Mouse (Mus musculus): ENCODE measurements around the gene Gm33543. TPM values are rescaled to one million over a fixed set of nuclear protein-coding genes. Genes with fewer than 3 reads are reported as not detected.

Gene Gm33543
- polyA plus RNA-seq (2016; fragmentation: Nextera tagmentation; extraction: Ambion mirVana): not detected in 2 replicates

DNA sequence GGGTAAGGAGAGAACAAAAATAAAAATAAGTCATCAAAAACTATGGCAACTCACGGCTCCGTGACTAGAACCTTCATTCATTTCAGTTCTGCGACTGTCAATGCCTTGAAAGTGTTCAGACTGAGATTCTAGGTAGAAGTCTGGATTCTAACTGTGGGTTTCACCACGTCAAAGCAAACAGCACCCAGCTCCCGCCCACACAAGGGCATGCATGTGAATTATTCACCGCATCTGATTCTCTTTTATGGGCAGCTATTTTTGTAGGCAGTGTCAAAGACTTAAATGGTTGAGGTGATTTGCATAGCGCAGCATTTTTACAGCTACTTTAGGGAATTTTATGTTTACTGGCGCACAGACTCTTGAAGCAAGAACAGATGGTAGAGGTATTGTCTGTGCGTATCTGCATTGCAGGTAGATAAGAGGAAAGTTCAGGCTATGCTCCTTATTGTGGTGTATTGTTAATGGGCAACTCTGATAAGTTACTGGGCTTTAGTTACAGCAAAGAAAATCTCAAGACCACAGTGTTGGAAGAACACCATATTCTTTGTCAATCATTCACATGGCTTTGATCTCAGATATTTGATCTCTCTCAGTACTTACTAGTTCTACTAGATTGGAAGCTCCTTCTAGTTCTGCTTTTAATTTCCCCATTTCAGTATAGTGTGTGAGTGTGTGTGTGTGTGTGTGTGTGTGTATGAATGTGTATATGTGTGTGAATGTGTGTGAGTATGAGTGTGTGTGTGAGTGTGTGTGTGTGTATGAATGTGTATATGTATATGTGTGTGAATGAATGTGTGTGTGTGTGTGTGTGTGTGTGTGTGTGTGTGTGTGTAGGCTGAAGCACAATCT is at the start of gene Gm33543:
Gm33543 (minus strand) TSS at position 142 of the 849 bp plus-strand sequence.
- Histone ChIP-seq H3K36me3 (no peaks in the 10 kb centered on the region), H3K27ac (no peak within 1 kb of the TSS), H3K9ac (no peak within 1 kb of the TSS), H3K4me2 (replicated peaks) (no peak within 1 kb of the TSS), H3K4me1 (no peaks in the 10 kb centered on the region), H3K9me3 (replicated peaks) (no peaks in the 10 kb centered on the region), H3K27me3 (no peaks in the 10 kb centered on the region), H3K4me3 (no peak within 1 kb of the TSS)
- ATAC-seq (ENCODE audit: low FRiP score): no peak
- WGBS: 89% methylated on average over 9 of the region's 9 CpGs

DNA sequence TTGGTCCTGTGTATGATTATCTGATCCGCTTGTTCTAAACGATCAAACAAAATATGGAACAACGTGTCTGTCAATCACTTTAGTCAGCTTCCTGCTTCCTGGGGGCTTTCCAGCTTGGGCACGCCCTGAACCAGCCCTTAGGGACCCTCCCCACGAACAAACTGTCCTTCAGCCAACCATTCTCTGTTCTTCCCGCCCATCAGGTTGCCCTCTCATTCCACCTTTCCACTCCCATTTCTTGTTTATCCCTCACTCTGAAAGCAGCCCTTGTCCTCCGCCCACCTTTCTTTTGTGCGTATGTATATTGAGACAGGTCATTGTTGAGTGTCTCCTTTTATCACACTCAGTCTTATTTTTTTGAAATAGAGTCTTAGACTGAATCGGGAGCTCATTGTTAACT is 49.4 kb upstream of the Gm33543 start:
- WGBS: 77% methylated on average over 9 of the region's 9 CpGs
- no peak overlapping the region for H3K9ac ChIP-seq
- H3K4me2 ChIP-seq (replicated peaks): no peak overlapping the region
- no peak overlapping the region for H3K4me3 ChIP-seq
- no peak overlapping the region for H3K27ac ChIP-seq
- H3K27me3 ChIP-seq: no peaks in the 10 kb centered on the region
- ATAC-seq (ENCODE audit: low FRiP score): no peak
- H3K9me3 ChIP-seq (replicated peaks): no peaks in the 10 kb centered on the region
- H3K4me1 ChIP-seq: peaks cover 7% of the 10 kb centered on the region; the same call in 1 of the 2 replicates
- no peaks in the 10 kb centered on the region for H3K36me3 ChIP-seq

DNA sequence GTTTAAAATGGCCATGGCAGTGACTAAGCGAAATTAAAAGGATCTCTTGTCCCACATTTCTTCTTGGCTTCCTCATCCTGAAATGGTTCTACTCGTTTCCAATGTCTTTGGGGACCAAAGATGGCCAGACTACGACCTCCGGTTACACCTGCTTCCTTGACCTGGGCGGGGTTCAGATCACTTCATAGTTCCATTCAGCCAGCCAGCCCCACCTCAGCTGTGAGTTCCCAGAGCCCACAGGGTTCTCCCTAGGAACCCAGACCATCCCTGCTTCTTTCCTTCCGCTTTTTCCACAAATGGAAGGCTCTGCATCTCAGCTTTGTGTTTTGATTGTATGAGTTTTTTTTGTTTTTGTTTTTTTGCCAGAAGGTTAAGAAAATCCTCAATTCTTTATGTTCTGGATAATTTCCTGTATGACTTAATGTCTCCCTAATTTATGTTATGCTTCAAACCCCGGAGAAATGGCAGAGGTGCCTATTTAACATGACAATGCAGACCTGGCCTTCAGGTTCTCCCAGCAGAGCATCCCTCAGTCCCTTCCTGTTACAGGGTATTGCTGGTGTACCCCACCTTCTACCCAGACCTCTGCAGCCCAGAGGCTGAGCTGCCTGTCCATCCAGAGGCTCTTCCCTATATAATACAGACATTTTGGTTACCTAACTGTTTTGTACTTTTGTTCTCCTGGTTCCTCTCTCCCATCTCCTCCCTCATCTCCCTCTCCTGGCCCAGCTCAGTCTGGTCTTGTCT is 48.7 kb upstream of the Gm33543 start:
- 72% methylated on average over 7 of the region's 7 CpGs for WGBS
- no peaks in the 10 kb centered on the region for H3K27me3 ChIP-seq
- no peak for ATAC-seq (ENCODE audit: low FRiP score)
- no peaks in the 10 kb centered on the region for H3K9me3 ChIP-seq (replicated peaks)
- H3K4me3 ChIP-seq: no peak overlapping the region
- no peak overlapping the region for H3K27ac ChIP-seq
- no peak overlapping the region for H3K4me2 ChIP-seq (replicated peaks)
- H3K36me3 ChIP-seq: no peaks in the 10 kb centered on the region
- peaks cover 7% of the 10 kb centered on the region; the same call in 1 of the 2 replicates for H3K4me1 ChIP-seq
- no peak overlapping the region for H3K9ac ChIP-seq

DNA sequence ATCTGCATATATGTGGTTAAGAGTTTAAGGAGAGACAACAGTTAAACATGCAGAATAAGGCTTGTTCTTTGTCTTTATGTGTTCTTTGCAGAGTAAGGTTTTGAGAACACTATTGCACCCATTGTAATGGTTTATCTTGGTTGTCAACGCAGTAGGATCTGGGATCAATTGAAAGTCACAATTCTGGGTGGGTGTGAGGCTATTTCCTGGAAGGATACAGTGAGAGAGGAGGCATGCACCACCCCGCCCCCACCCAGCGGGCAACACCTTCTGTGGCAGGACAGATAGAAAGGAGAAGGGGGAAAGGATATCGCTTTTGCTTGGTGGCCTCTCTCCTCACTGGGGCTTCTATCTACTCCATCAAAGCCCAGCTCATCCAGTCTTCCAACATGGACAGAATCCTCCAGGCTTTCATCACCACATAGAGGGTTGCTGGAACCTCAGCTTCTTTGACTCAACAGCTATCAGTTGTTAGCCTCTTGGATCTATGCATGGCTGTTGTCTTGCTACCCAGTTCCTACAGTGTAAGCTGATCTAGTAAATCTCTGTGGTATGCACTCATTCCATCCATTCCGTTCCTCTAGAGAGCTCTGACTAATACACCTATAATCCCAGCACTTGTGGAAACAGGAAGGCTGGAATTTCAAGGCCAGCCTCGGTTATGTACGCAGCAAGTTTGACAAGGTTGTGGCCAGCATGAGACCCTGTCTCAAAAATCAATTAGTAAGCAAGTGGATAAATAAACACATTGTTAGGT is 41.2 kb upstream of the Gm33543 start:
- Histone ChIP-seq H3K4me1 (peaks cover 4% of the 10 kb centered on the region; the same call in 1 of the 2 replicates), H3K27me3 (no peaks in the 10 kb centered on the region), H3K9ac (no peak overlapping the region), H3K4me2 (replicated peaks) (no peak overlapping the region), H3K4me3 (no peak overlapping the region), H3K9me3 (replicated peaks) (no peaks in the 10 kb centered on the region), H3K27ac (no peak overlapping the region), H3K36me3 (no peaks in the 10 kb centered on the region)
- WGBS: 84% methylated on average over 7 of the region's 7 CpGs
- ATAC-seq (ENCODE audit: low FRiP score): no peak

DNA sequence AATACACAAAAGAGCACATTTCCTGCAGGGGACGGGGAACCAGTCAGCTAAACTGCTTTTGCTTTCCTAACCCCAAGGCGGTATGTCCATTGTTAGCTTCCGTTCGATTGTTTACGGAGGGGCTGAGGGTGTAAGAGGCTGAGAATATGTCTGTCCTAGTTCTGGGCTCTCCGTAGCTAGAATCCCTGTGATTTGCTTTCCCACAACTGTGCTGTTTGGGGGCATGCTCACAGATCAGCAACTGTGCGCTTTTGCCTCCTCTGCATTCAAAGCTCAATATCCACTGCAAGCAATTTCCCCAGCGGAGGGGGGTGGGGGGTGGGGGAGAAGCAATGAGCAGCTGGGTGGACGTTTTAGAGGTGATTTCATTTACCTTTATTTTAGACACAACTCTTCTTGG is 39.3 kb upstream of the Gm33543 start:
- no peak overlapping the region for H3K4me3 ChIP-seq
- no peak overlapping the region for H3K9ac ChIP-seq
- no peak for ATAC-seq (ENCODE audit: low FRiP score)
- H3K27me3 ChIP-seq: no peaks in the 10 kb centered on the region
- peaks cover 4% of the 10 kb centered on the region; the same call in 1 of the 2 replicates for H3K4me1 ChIP-seq
- WGBS: 62% methylated on average over 9 of the region's 9 CpGs
- H3K4me2 ChIP-seq (replicated peaks): no peak overlapping the region
- H3K27ac ChIP-seq: no peak overlapping the region
- no peaks in the 10 kb centered on the region for H3K9me3 ChIP-seq (replicated peaks)
- H3K36me3 ChIP-seq: no peaks in the 10 kb centered on the region

DNA sequence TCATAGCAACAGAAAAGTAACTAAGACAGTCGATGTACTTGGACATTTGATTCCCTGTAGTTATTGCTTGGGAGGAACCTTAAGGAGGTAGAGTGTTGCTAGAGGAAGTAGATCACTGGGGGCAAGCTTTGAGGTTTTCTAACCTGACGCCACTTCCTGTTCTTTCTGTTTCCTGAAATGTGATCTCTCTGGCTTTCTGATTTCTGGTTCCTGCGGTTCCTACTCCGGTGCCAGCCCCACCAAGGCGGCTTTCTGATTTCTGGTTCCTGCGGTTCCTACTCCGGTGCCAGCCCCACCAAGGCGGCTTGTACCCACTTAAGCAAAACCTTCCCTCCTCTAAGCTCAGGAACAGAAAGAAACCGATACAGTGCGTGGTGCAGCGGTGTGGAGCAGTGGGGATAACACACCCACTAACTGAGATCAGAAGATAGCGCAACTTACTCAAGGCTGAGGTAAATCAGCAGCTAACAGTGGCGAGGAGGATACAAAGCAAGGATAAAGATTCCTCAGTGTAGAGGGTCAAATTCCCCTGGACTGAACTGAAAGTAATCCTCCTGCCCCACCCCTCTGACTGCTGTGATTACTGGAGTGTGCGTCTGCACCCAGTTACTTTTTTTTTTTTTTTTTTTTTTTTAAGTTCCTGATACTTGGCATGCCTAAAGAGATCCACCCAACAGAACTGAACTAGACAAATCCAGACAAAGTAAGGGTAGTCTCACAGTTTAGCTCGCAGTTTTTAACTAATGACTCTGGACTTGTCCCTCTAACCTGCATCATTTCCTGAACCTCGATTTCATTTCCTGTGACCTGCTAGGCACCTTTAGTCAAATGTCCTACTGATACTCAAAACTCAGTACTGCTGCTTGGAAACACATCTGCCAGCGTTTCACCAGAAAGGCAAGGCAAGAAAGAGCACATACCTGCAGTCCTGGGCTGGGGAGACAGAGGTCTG is 37.5 kb upstream of the Gm33543 start:
- 91% methylated on average over 17 of the region's 17 CpGs for WGBS
- H3K27me3 ChIP-seq: no peaks in the 10 kb centered on the region
- H3K27ac ChIP-seq: no peak overlapping the region
- H3K4me2 ChIP-seq (replicated peaks): no peak overlapping the region
- ATAC-seq (ENCODE audit: low FRiP score): no peak
- peaks cover 4% of the 10 kb centered on the region; the same call in 1 of the 2 replicates for H3K4me1 ChIP-seq
- no peaks in the 10 kb centered on the region for H3K36me3 ChIP-seq
- H3K4me3 ChIP-seq: no peak overlapping the region
- no peaks in the 10 kb centered on the region for H3K9me3 ChIP-seq (replicated peaks)
- no peak overlapping the region for H3K9ac ChIP-seq

DNA sequence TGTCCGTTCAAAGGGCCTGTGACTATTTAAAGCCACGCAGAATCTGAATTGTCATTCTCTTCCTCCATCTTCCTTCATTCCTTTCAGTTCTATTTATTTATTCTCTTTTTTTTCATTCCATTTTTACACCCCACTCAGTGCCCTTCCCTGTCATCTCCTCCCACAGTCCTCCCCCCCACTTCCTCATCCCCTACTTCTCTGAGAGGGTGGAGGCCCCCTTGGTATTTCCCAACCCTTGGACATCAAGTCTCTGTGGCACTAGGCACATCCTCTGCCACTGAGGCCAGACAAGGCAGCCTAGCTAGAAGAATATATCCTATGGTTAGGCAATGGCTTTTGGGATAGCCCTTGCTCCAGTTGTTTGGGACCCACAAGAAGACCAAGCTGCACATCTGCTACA is 28.1 kb upstream of the Gm33543 start:
- Histone ChIP-seq H3K4me3 (no peak overlapping the region), H3K27ac (no peak overlapping the region), H3K4me2 (replicated peaks) (no peak overlapping the region), H3K9ac (no peak overlapping the region), H3K4me1 (no peaks in the 10 kb centered on the region), H3K27me3 (no peaks in the 10 kb centered on the region), H3K9me3 (replicated peaks) (no peaks in the 10 kb centered on the region), H3K36me3 (no peaks in the 10 kb centered on the region)
- ATAC-seq (ENCODE audit: low FRiP score): no peak
- 95% methylated on average over 2 of the region's 2 CpGs for WGBS

DNA sequence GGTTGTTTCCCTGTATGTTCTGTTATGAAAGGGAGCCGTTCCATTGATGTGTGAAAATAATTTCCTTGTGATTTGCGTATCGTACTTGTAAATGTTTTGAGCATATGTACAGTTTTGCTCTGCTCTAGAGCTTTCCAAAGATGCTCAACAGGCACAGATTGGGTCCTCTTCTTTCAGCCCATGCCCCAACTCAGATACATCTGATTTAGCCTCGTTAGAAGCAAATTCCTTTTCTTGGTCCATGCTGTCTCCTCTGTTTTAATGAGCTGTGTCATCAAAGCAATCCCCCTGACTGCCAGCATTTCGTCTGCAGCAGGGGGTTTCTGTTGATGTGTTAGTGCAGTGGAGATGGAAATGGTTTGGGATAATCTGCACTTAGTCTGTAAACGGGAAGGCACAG is 25.6 kb upstream of the Gm33543 start:
- no peak overlapping the region for H3K4me3 ChIP-seq
- 0 out of 2 replicates have a peak, but pooled peaks cover 7% of the 10 kb centered on the region for H3K4me1 ChIP-seq
- no peak overlapping the region for H3K9ac ChIP-seq
- ATAC-seq (ENCODE audit: low FRiP score): no peak
- no peaks in the 10 kb centered on the region for H3K9me3 ChIP-seq (replicated peaks)
- 66% methylated on average over 6 of the region's 6 CpGs for WGBS
- H3K27ac ChIP-seq: no peak overlapping the region
- no peaks in the 10 kb centered on the region for H3K36me3 ChIP-seq
- H3K27me3 ChIP-seq: no peaks in the 10 kb centered on the region
- H3K4me2 ChIP-seq (replicated peaks): no peak overlapping the region

DNA sequence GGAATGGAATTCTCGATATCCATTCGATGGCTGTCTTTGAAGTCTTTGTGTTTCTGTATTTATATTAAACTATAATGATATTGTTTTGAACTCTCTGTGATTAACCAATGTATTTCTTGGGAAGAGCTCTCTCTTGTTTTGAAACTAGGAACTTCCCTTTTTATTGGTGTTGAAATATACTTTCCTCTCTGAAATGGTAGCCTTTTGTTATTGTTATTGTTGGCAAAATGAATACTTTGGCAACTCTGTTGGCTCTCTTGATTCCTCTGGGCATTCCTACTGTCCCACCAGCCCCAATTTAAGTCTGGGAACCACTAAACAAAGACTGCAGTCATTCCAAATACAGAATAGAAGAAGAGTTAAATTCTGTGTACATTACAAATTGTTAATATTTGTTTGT is 24.9 kb upstream of the Gm33543 start:
- Histone ChIP-seq H3K36me3 (no peaks in the 10 kb centered on the region), H3K27me3 (no peaks in the 10 kb centered on the region), H3K9me3 (replicated peaks) (no peaks in the 10 kb centered on the region), H3K27ac (no peak overlapping the region), H3K9ac (no peak overlapping the region), H3K4me2 (replicated peaks) (no peak overlapping the region), H3K4me3 (no peak overlapping the region), H3K4me1 (0 out of 2 replicates have a peak, but pooled peaks cover 7% of the 10 kb centered on the region)
- ATAC-seq (ENCODE audit: low FRiP score): no peak
- 84% methylated on average over 2 of the region's 2 CpGs for WGBS

DNA sequence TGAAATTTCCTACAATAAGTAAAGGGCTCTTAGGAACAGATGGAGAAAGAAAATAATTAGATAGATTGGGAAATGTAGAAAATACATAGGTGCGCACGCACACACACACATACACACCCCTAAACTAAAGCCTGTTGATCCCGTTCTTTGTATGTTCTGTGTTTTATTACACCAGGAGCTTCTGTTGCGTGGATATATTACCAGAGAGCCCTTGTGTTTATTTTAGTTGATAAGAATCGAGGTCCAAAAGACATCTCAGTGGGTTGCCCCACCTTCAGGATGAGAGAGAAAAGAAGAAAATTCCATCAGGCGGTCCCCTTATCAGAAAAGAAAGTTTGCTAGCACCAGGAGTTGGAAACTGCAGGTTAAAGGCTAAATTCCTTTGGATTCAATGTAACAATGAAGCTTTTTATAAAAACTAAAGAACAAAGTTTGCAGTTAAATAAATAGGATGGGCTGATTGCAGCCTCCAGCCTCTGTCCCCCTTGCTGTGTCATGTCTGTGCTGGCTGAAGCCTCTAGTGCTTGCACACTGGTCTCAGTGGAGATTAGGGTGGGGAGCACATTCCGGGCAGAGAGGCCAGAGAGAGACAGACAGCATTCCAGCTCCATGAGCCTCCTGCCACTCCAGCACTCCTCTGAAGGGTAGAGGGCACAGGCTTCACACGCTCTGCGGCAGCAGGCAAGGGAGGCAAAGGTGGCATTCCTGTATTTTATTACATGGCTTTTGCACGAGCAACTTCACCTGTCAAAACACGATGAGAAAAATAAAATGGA is 21.8 kb upstream of the Gm33543 start:
- 58% methylated on average over 11 of the region's 11 CpGs for WGBS

DNA sequence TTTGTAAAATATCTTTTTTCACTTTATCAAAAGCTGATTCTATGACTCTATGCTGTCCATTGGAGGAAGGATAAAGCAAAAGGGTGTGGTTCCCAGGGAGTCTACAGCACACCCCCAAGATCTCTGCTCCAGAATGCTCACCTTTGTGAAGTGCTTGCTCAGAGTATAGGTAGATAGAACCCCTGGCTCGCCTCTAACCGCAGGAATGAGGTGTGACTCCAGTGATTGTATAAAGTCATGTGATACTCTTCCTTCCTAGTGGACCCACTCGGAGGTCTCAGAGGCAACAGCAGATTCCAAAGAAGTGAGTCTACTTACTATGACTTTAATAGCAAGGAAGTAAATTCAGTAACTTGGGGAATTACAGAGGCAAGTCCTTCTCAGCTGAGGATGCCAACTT is 19.9 kb upstream of the Gm33543 start:
- Histone ChIP-seq H3K4me1 (0 out of 2 replicates have a peak, but pooled peaks cover 7% of the 10 kb centered on the region), H3K4me3 (no peak overlapping the region), H3K27me3 (no peaks in the 10 kb centered on the region), H3K9ac (no peak overlapping the region), H3K4me2 (replicated peaks) (no peak overlapping the region), H3K36me3 (no peaks in the 10 kb centered on the region), H3K9me3 (replicated peaks) (no peaks in the 10 kb centered on the region), H3K27ac (no peak overlapping the region)
- ATAC-seq (ENCODE audit: low FRiP score): no peak
- WGBS: 81% methylated on average over 3 of the region's 3 CpGs

More for the DNA sequence above, 21.8 kb upstream of the Gm33543 start:
- no peak for ATAC-seq (ENCODE audit: low FRiP score)
- no peak overlapping the region for H3K27ac ChIP-seq
- H3K36me3 ChIP-seq: no peaks in the 10 kb centered on the region
- H3K27me3 ChIP-seq: no peaks in the 10 kb centered on the region
- H3K4me2 ChIP-seq (replicated peaks): no peak overlapping the region
- H3K9ac ChIP-seq: no peak overlapping the region
- no peak overlapping the region for H3K4me3 ChIP-seq
- H3K9me3 ChIP-seq (replicated peaks): no peaks in the 10 kb centered on the region
- H3K4me1 ChIP-seq: 0 out of 2 replicates have a peak, but pooled peaks cover 7% of the 10 kb centered on the region
